Mouse (Mus musculus) heart, adult 2 months (tissue): ENCODE measurements at regions not wholly inside any gene's neighbourhood (a gene's known extent, or its start where the extent isn't known, plus 50 kb on each side); places are given as distances from the start of the nearest gene placed in this dataset.
A peak's percentile ranks its signal among the peaks of the same experiment; 100 is the strongest.

Experiments used
- DNase-seq, 2 experiments: peaks; one replicate each; pipeline ENCODE4 v3.0.0; 2021
- H3K27ac ChIP-seq: fragments of 200-600 bp; 2 replicates; pipeline ENCODE4 v1.8.1; 2022
- H3K27me3 ChIP-seq: fragments of 200-500 bp; 2 replicates; pipeline ENCODE4 v1.6.1; 2012; ENCODE audit warnings: mild to moderate bottlenecking, low read length, inconsistent platforms, mixed read lengths; ENCODE audit not compliant: control insufficient read depth, insufficient read depth
- H3K36me3 ChIP-seq: fragments of 200-500 bp; 2 replicates; pipeline ENCODE4 v1.6.1; 2012; ENCODE audit warnings: low read length, inconsistent platforms; ENCODE audit not compliant: control insufficient read depth, insufficient read depth
- H3K4me1 ChIP-seq: fragments of 200-500 bp; 2 replicates; pipeline ENCODE4 v1.6.1; 2011; ENCODE audit warnings: low read length; ENCODE audit not compliant: control insufficient read depth, insufficient read depth
- H3K4me3 ChIP-seq: fragments of 200-600 bp; 2 replicates; pipeline ENCODE4 v1.8.1; 2022
- H3K79me2 ChIP-seq: fragments of 200-500 bp; replicated peaks from 2 replicates; pipeline ENCODE4 v1.6.1; 2012; ENCODE audit warnings: mild to moderate bottlenecking, inconsistent platforms, low read length, moderate library complexity, mixed read lengths; ENCODE audit not compliant: control insufficient read depth, insufficient read depth
- H3K9ac ChIP-seq: fragments of 200-500 bp; 2 replicates; pipeline ENCODE4 v1.6.1; 2012; ENCODE audit warnings: low read depth, mild to moderate bottlenecking, control low read depth, inconsistent platforms, low read length, mixed read lengths
- CTCF ChIP-seq: fragments of 200-600 bp; IDR thresholded peaks from 2 replicates; pipeline ENCODE4 v1.8.1; 2022; ENCODE audit warnings: antibody characterized with exemption, mild to moderate bottlenecking, moderate library complexity
- EP300 ChIP-seq: fragments of 200-500 bp; IDR thresholded peaks from 2 replicates; pipeline ENCODE4 v1.6.1; 2011; ENCODE audit warnings: low read depth, low read length, control low read depth; ENCODE audit not compliant: insufficient read depth
- POLR2A ChIP-seq: fragments of 200-500 bp; IDR thresholded peaks from 2 replicates; pipeline ENCODE4 v1.6.1; 2011; ENCODE audit warnings: mild to moderate bottlenecking, low read depth, low read length, control low read depth; ENCODE audit not compliant: insufficient read depth
- WGBS: fragments of 180-500 bp; shearing (Covaris S2); methylation state at CpG from one replicate; pipeline ENCODE4 v1.1.7; 2018; 5-methylcytosine and 5-hydroxymethylcytosine counted together
- intact Hi-C: fragments of 180-260 bp; cut with DNase I; formaldehyde crosslinking; loops from one replicate; pipeline ENCODE4 v1.15.1; 2025

- H3K4me1 ChIP-seq = peaks cover 3% of the 10 kb centered on the region
- no peak overlapping the region for H3K4me3 ChIP-seq
- intact Hi-C loops = loop anchor here (5.0 kb wide), 1 partner anchor 37 kb away; no protein-coding TSS in a partner anchor
- 58% methylated on average over 5 of the region's 5 CpGs for WGBS
- H3K9ac ChIP-seq = no peak overlapping the region
- no peaks in the 10 kb centered on the region; the same call in 1 of the 2 replicates for H3K36me3 ChIP-seq
- no peaks in the 10 kb centered on the region; the same call in 1 of the 2 replicates for H3K27me3 ChIP-seq
- DNase-seq = no peak
- no peak overlapping the region for H3K27ac ChIP-seq
- TF ChIP-seq POLR2A (no peak), CTCF (no peak), EP300 (no peak)
- H3K79me2 ChIP-seq = no peaks in the 10 kb centered on the region
These were observed 116.1 kb upstream of the Rai14 start for GRCm38 (mm10) chr15:10830478-10830877.

DNA sequence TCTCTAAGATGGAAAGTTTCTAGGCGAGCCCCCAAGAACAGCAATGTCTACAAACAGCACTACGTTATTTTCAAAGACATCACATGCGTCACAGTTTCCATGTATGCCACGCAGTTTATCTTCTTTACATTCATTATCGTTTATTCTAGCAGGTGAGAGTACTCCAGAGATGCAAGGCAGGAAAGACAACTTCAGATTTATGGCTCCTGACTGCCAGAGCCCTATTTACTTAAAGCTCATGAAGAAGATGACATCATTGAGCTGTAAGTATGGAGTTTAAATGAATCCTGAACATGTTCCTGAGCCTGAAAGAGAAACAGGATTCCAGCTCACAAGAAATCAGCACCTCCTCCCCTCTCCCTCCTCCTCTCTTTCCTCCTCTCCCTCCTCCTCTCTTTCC lies 116.7 kb upstream of the Rai14 start:
- H3K4me3 ChIP-seq = no peak overlapping the region
- 67% methylated on average over 5 of the region's 5 CpGs for whole genome bisulfite sequencing
- DNase-seq = no peak
- TF ChIP-seq EP300 (no peak), CTCF (no peak), POLR2A (no peak)
- H3K79me2 ChIP-seq = no peaks in the 10 kb centered on the region
- no peaks in the 10 kb centered on the region; the same call in 1 of the 2 replicates for H3K36me3 ChIP-seq
- H3K9ac ChIP-seq = no peak overlapping the region
- H3K4me1 ChIP-seq = peaks cover 3% of the 10 kb centered on the region
- H3K27me3 ChIP-seq = no peaks in the 10 kb centered on the region; the same call in 1 of the 2 replicates
- intact Hi-C loops = loop anchor here (5.0 kb wide), 1 partner anchor 36 kb away; no protein-coding TSS in a partner anchor
- no peak overlapping the region for H3K27ac ChIP-seq

GRCm38 (mm10) chr15:10832331-10832730 lies 117.9 kb upstream of the Rai14 start:
- Histone ChIP-seq H3K79me2 (no peaks in the 10 kb centered on the region), H3K36me3 (no peaks in the 10 kb centered on the region; the same call in 1 of the 2 replicates), H3K9ac (no peak overlapping the region), H3K4me1 (peaks cover 3% of the 10 kb centered on the region), H3K27me3 (no peaks in the 10 kb centered on the region; the same call in 1 of the 2 replicates), H3K4me3 (no peak overlapping the region), H3K27ac (no peak overlapping the region)
- intact Hi-C loops = loop anchor here (5.0 kb wide), 1 partner anchor 35 kb away; no protein-coding TSS in a partner anchor
- no peak for DNase-seq
- WGBS = 30% methylated on average over 1 of the region's 1 CpGs
- TF ChIP-seq CTCF = no peak
- TF ChIP-seq POLR2A = no peak
- no peak for TF ChIP-seq EP300

- Histone ChIP-seq H3K36me3 (no peaks in the 10 kb centered on the region; the same call in 1 of the 2 replicates), H3K27me3 (no peaks in the 10 kb centered on the region; the same call in 1 of the 2 replicates), H3K4me3 (no peak overlapping the region), H3K9ac (no peak overlapping the region), H3K4me1 (peaks cover 3% of the 10 kb centered on the region), H3K79me2 (no peaks in the 10 kb centered on the region), H3K27ac (no peak overlapping the region)
- TF ChIP-seq POLR2A (no peak), EP300 (no peak), CTCF (no peak)
- peak in 1 of 2 experiments; percentile 16 for DNase-seq
- intact Hi-C loops = loop anchor here (5.0 kb wide), 1 partner anchor 33 kb away; no protein-coding TSS in a partner anchor
- 24% methylated on average over 7 of the region's 7 CpGs for WGBS
These were observed 118.1 kb upstream of the C1qtnf3 start for GRCm38 (mm10) chr15:10833866-10834571.

GRCm38 (mm10) chr15:10838584-10839288 lies 113.4 kb upstream of the C1qtnf3 start:
- Histone ChIP-seq H3K27me3 (no peaks in the 10 kb centered on the region), H3K4me3 (no peak overlapping the region), H3K36me3 (no peaks in the 10 kb centered on the region; the same call in 1 of the 2 replicates), H3K4me1 (peaks cover 5% of the 10 kb centered on the region), H3K27ac (no peak overlapping the region), H3K79me2 (no peaks in the 10 kb centered on the region), H3K9ac (no peak overlapping the region)
- WGBS = 79% methylated on average over 1 of the region's 1 CpGs
- DNase-seq = no peak
- intact Hi-C loops = no loop called here
- no peak for TF ChIP-seq POLR2A
- TF ChIP-seq CTCF = no peak
- TF ChIP-seq EP300 = no peak

- H3K27ac ChIP-seq = no peak overlapping the region
- no peaks in the 10 kb centered on the region for H3K27me3 ChIP-seq
- no peak overlapping the region for H3K9ac ChIP-seq
- no peak for TF ChIP-seq CTCF
- no peak for TF ChIP-seq EP300
- no peak for TF ChIP-seq POLR2A
- H3K4me1 ChIP-seq = 0 out of 2 replicates have a peak, but pooled peaks cover 2% of the 10 kb centered on the region
- H3K79me2 ChIP-seq = no peaks in the 10 kb centered on the region
- H3K36me3 ChIP-seq = no peaks in the 10 kb centered on the region
- WGBS = 48% methylated on average over 4 of the region's 4 CpGs
- no peak overlapping the region for H3K4me3 ChIP-seq
- peak in 1 of 2 experiments; percentile 10 for DNase-seq
- intact Hi-C loops = no loop called here
These were observed 111.5 kb upstream of the C1qtnf3 start for GRCm38 (mm10) chr15:10840621-10841034.
